Mouse (Mus musculus) bone marrow macrophage, adult 2 months (primary cell): ENCODE measurements around the gene Xab2.
"Not testable (repeated sequence)": the region's sequence is repeated elsewhere in the genome, so short reads cannot be mapped to it uniquely, and the experiment has no call there.

Experiments used
- CTCF ChIP-seq: IDR thresholded peaks from 2 replicates; pipeline ENCODE4 v1.5.1; 2012; ENCODE audit warnings: low read depth, mild to moderate bottlenecking, low read length, moderate library complexity
- POLR2A ChIP-seq: IDR thresholded peaks from 2 replicates; pipeline ENCODE4 v1.6.1; 2012; ENCODE audit warnings: mild to moderate bottlenecking, low read depth, low read length, borderline replicate concordance

DNA sequence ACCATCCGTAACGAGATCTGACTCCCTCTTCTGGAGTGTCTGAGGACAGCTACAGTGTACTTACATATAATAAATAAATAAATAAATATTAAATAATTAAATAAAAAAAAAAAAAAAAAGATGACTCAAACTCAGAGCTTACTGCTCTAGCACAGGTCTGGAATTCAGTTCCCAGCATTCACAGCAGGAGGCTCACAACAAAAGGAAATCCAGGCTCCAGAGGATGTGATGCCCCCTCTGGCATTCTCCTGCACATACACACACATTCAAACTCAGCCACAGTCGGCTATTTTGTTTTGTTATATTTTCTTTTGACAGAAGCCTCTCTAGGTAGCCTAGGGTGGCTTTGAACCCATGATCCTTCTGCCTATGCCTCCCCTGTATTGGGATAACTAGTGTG is 39.2 kb downstream of the Xab2 start:
- not testable (repeated sequence) for TF ChIP-seq CTCF, POLR2A
